Mouse (Mus musculus): ENCODE results near the gene Sez6l. TPM values are rescaled to one million over a fixed set of nuclear protein-coding genes. Genes with fewer than 3 reads are reported as not detected.
A peak's percentile ranks its signal among the peaks of the same experiment; 100 is the strongest.

The Sez6l gene
- polyA plus RNA-seq, 1 experiment from 2014 or later: 2.2 TPM

DNA sequence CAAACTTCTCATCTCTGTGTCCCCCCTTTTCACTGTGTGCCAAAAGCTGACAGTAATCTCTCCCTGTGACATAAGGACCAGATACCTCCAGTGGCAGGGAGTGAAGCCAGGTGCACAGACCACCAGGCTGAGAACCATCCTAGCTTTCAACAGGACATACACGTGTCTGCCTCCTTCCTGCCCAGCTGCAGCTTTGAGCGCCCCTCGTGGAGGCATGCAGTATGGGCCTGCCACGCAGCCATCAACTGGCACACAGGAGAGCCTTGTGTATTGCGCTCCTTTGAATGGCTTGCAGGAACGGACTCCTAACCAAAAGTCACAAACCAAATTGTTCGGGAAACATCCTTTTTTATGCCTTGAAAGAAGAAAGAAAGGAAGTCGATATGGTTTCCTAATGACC, 3.1 kb downstream of the Sez6l start:
- 0 out of 2 replicates have a peak, but pooled peaks have one; percentile 38 for ATAC-seq (ENCODE audit: insufficient read depth, low FRiP score)
- Histone ChIP-seq H3K27me3 (ENCODE audit: control insufficient read depth, insufficient read depth, low read length) (peaks cover 43% of the 10 kb centered on the region), H3K9me3 (replicated peaks; ENCODE audit: control insufficient read depth, low read length) (no peaks in the 10 kb centered on the region), H3K4me3 (replicated peaks; ENCODE audit: low read length) (no peak overlapping the region), H3K36me3 (ENCODE audit: control insufficient read depth, insufficient read depth, low read length) (no peaks in the 10 kb centered on the region), H3K4me2 (ENCODE audit: low read depth, low read length) (no peak overlapping the region), H3K9ac (ENCODE audit: low read length) (no peak overlapping the region), H3K27ac (ENCODE audit: low read length) (no peak overlapping the region), H3K4me1 (ENCODE audit: control insufficient read depth, insufficient read depth, low read length) (0 out of 2 replicates have a peak, but pooled peaks cover 6% of the 10 kb centered on the region)
- 13% methylated on average over 8 of the region's 8 CpGs for WGBS

DNA sequence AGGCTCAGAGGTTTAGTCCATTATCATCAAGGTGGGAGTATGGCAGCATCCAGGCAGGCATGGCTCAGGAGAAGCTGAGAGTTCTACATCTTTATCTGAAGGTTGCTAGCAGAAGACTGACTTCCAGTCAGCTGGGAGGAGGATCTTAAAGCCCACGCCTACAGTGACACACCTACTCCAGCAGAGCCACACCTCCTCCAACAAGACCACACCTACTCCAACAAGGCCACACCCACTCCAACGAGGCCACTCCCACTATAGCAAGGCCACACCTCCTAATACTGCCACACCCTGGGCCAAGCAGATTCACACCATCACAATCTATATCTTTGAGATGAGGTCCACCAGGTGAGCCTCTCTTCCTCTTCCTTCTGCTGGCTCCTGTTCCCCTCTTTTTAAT, 4.8 kb downstream of the Sez6l start:
- H3K27me3 ChIP-seq (ENCODE audit: control insufficient read depth, insufficient read depth, low read length): peaks cover 29% of the 10 kb centered on the region
- 53% methylated on average over 2 of the region's 2 CpGs for WGBS
- H3K27ac ChIP-seq (ENCODE audit: low read length): no peak overlapping the region

DNA sequence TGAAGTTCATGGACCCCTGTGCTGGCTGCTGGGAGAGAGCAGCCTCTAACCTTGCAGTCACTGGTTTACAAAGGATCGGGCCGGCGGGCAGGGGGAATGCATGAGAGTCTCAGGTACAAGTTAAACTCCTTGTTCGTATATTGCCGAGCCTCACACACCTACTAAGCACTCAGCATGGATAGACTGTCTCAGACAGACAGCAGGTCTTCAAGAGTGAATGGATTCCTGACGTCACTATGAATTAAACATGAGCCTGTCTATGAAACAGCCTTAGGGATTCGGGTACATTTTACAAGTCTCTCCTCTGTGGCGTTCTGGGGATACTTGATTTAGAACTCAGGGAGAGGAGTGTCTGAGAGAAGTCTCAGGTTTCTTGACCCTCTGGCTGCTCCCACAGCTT, 11.5 kb downstream of the Sez6l start:
- H3K27me3 ChIP-seq (ENCODE audit: control insufficient read depth, insufficient read depth, low read length): no peaks in the 10 kb centered on the region
- ATAC-seq (ENCODE audit: insufficient read depth, low FRiP score): no peak
- H3K9me3 ChIP-seq (replicated peaks; ENCODE audit: control insufficient read depth, low read length): no peaks in the 10 kb centered on the region
- no peaks in the 10 kb centered on the region for H3K4me1 ChIP-seq (ENCODE audit: control insufficient read depth, insufficient read depth, low read length)
- WGBS: 62% methylated on average over 8 of the region's 8 CpGs
- H3K4me3 ChIP-seq (replicated peaks; ENCODE audit: low read length): no peak overlapping the region
- no peak overlapping the region for H3K4me2 ChIP-seq (ENCODE audit: low read depth, low read length)
- H3K27ac ChIP-seq (ENCODE audit: low read length): no peak overlapping the region
- no peak overlapping the region for H3K9ac ChIP-seq (ENCODE audit: low read length)
- H3K36me3 ChIP-seq (ENCODE audit: control insufficient read depth, insufficient read depth, low read length): no peaks in the 10 kb centered on the region

More for the DNA sequence above, 4.8 kb downstream of the Sez6l start:
- no peak for ATAC-seq (ENCODE audit: insufficient read depth, low FRiP score)
- Histone ChIP-seq H3K4me2 (ENCODE audit: low read depth, low read length) (no peak overlapping the region), H3K36me3 (ENCODE audit: control insufficient read depth, insufficient read depth, low read length) (no peaks in the 10 kb centered on the region), H3K9me3 (replicated peaks; ENCODE audit: control insufficient read depth, low read length) (no peaks in the 10 kb centered on the region), H3K4me1 (ENCODE audit: control insufficient read depth, insufficient read depth, low read length) (0 out of 2 replicates have a peak, but pooled peaks cover 6% of the 10 kb centered on the region), H3K9ac (ENCODE audit: low read length) (no peak overlapping the region), H3K4me3 (replicated peaks; ENCODE audit: low read length) (no peak overlapping the region)

DNA sequence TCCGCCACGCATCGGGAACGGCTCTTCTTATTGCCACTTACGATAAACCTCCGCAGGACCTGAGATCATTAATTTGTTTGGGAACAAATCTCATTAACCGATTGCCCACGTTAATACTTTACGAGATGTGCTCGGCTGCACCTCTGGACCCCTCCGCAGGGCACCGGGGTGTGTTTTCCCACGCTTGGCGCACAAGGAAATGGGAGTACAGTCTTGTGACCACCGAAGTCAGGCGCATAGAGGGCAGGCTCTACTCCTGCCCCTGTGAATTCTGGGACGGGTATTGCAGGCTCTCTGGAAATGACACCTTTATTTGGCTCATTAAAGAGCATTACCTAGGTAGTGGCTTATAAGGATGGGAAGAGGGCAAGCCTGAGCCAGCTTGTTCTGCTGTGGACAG, 11.9 kb downstream of the Sez6l start:
- Histone ChIP-seq H3K4me2 (ENCODE audit: low read depth, low read length) (no peak overlapping the region), H3K27ac (ENCODE audit: low read length) (no peak overlapping the region), H3K27me3 (ENCODE audit: control insufficient read depth, insufficient read depth, low read length) (no peaks in the 10 kb centered on the region), H3K4me1 (ENCODE audit: control insufficient read depth, insufficient read depth, low read length) (no peaks in the 10 kb centered on the region), H3K9ac (ENCODE audit: low read length) (no peak overlapping the region), H3K36me3 (ENCODE audit: control insufficient read depth, insufficient read depth, low read length) (no peaks in the 10 kb centered on the region), H3K9me3 (replicated peaks; ENCODE audit: control insufficient read depth, low read length) (no peaks in the 10 kb centered on the region), H3K4me3 (replicated peaks; ENCODE audit: low read length) (no peak overlapping the region)
- 92% methylated on average over 17 of the region's 17 CpGs for WGBS
- ATAC-seq (ENCODE audit: insufficient read depth, low FRiP score): no peak

DNA sequence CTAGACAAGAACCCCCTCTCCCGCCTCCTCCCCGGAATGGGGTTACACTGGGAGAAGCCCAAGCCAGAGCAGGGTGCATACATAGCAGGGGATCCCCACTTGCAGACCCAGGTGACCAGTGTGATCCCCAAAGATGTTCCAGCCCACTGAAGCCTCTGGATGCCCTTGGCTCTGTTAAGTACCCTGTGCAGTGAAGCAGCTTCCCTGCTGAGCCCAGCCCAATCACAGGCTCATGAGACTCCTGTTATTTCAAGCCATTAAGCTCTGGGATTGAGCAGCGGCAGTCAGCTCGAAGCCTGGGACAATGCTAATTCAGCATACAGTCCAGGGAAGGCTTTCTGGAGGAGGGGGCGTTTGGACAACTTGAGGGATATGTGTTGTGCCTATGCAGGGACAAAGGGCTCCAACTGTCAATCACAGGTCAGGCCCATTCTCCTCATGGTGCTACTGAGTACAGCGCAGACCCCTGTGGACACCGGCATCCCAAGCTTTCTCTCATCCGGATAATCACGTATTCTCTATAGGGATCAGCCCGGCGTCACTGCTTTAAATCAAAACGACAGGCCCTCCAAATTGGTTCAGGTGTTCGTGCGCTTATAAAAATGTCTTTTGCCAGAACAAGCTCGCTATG, 16.0 kb downstream of the Sez6l start:
- ATAC-seq (ENCODE audit: insufficient read depth, low FRiP score): no peak
- no peaks in the 10 kb centered on the region for H3K4me1 ChIP-seq (ENCODE audit: control insufficient read depth, insufficient read depth, low read length)
- no peaks in the 10 kb centered on the region for H3K27me3 ChIP-seq (ENCODE audit: control insufficient read depth, insufficient read depth, low read length)
- H3K36me3 ChIP-seq (ENCODE audit: control insufficient read depth, insufficient read depth, low read length): no peaks in the 10 kb centered on the region
- no peaks in the 10 kb centered on the region for H3K9me3 ChIP-seq (replicated peaks; ENCODE audit: control insufficient read depth, low read length)
- 64% methylated on average over 15 of the region's 15 CpGs for WGBS
- no peak overlapping the region for H3K4me3 ChIP-seq (replicated peaks; ENCODE audit: low read length)
- H3K9ac ChIP-seq (ENCODE audit: low read length): no peak overlapping the region
- H3K4me2 ChIP-seq (ENCODE audit: low read depth, low read length): no peak overlapping the region
- no peak overlapping the region for H3K27ac ChIP-seq (ENCODE audit: low read length)

DNA sequence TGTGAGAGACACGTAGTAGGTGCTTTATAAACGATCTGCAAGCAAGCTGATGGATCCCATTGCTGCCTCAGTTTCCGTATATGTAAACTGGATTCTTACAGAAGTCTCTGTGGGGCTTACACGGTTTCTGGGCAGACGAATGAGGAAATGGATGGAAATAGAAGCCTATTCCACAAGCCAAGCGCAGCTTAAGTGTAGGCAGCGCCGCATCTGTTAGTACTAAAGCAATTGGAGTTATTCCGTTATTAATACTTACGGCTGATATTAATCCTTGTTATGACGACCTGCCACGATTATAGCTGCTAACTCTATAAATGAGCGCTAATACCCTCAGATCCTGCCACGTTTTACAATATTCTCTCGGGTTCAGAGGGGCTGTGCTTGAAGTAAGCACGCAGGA, 16.8 kb downstream of the Sez6l start:
- no peaks in the 10 kb centered on the region for H3K36me3 ChIP-seq (ENCODE audit: control insufficient read depth, insufficient read depth, low read length)
- H3K9ac ChIP-seq (ENCODE audit: low read length): no peak overlapping the region
- 63% methylated on average over 16 of the region's 16 CpGs for WGBS
- no peak overlapping the region for H3K27ac ChIP-seq (ENCODE audit: low read length)
- H3K4me3 ChIP-seq (replicated peaks; ENCODE audit: low read length): no peak overlapping the region
- no peaks in the 10 kb centered on the region for H3K27me3 ChIP-seq (ENCODE audit: control insufficient read depth, insufficient read depth, low read length)
- H3K4me1 ChIP-seq (ENCODE audit: control insufficient read depth, insufficient read depth, low read length): no peaks in the 10 kb centered on the region
- H3K9me3 ChIP-seq (replicated peaks; ENCODE audit: control insufficient read depth, low read length): no peaks in the 10 kb centered on the region
- H3K4me2 ChIP-seq (ENCODE audit: low read depth, low read length): no peak overlapping the region
- ATAC-seq (ENCODE audit: insufficient read depth, low FRiP score): no peak

DNA sequence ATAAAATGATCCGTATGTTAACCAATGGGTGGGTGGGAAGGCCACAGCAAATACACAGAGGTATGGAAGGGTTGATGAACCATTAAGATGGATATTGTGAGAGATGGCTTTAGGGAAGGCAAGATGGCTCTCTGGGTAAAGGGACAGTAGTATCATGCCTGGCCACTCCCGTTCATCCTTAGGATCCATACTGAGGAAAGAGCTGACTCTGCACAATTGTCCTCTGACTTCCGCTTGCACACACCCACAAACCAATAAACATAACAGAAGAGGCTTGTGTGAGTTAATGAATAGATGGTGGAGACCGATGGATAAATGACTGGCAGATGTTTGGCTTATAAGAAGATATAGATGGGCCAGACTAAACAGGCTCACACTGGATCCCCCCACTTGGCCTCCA, 19.6 kb downstream of the Sez6l start:
- no peaks in the 10 kb centered on the region for H3K36me3 ChIP-seq (ENCODE audit: control insufficient read depth, insufficient read depth, low read length)
- H3K4me1 ChIP-seq (ENCODE audit: control insufficient read depth, insufficient read depth, low read length): no peaks in the 10 kb centered on the region
- no peak overlapping the region for H3K27ac ChIP-seq (ENCODE audit: low read length)
- no peak overlapping the region for H3K9ac ChIP-seq (ENCODE audit: low read length)
- H3K4me2 ChIP-seq (ENCODE audit: low read depth, low read length): no peak overlapping the region
- H3K4me3 ChIP-seq (replicated peaks; ENCODE audit: low read length): no peak overlapping the region
- no peak for ATAC-seq (ENCODE audit: insufficient read depth, low FRiP score)
- H3K9me3 ChIP-seq (replicated peaks; ENCODE audit: control insufficient read depth, low read length): no peaks in the 10 kb centered on the region
- WGBS: 71% methylated on average over 4 of the region's 4 CpGs
- no peaks in the 10 kb centered on the region for H3K27me3 ChIP-seq (ENCODE audit: control insufficient read depth, insufficient read depth, low read length)

DNA sequence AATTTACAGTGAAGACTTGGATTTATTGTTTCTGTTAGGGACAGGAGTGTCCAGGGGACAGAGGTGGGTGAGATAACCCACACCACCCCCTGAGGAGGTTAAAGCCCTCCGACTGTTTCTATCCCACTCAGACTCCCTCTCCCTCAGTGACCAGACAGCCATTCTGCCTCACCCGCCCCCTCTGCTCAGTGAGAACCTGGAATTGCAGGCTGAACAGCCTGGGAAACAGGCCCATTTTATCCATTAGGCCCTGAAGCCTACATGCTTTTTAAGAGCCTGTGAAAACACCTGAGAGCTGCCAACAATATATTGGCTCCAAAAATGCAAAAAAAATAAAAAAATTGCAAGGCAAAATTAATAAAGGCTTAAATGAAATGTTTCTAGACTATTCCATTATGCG, 20.3 kb downstream of the Sez6l start:
- Histone ChIP-seq H3K4me2 (ENCODE audit: low read depth, low read length) (no peak overlapping the region), H3K36me3 (ENCODE audit: control insufficient read depth, insufficient read depth, low read length) (no peaks in the 10 kb centered on the region), H3K9me3 (replicated peaks; ENCODE audit: control insufficient read depth, low read length) (no peaks in the 10 kb centered on the region), H3K4me1 (ENCODE audit: control insufficient read depth, insufficient read depth, low read length) (no peaks in the 10 kb centered on the region), H3K27ac (ENCODE audit: low read length) (no peak overlapping the region), H3K9ac (ENCODE audit: low read length) (no peak overlapping the region), H3K27me3 (ENCODE audit: control insufficient read depth, insufficient read depth, low read length) (no peaks in the 10 kb centered on the region), H3K4me3 (replicated peaks; ENCODE audit: low read length) (no peak overlapping the region)
- 68% methylated on average over 3 of the region's 3 CpGs for WGBS
- ATAC-seq (ENCODE audit: insufficient read depth, low FRiP score): no peak

DNA sequence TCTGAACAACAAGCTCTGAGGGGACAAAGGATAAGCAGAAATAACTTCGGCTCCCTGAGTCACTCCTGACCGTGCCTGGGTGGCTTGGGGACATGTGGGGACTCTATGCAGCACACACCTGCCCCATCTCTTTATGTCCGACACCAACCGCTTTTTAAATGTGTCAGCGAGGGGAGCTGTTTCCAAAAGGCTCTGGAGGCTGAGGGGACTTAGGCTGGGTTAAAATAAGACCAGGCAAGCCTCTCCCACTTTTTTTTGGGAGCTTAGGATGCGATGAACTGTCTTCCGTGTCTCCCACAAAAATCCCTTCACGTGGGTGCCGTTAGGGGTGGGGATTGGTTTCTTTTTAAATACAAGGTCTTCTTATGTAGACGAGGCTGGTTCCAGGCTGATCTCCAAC, 22.5 kb downstream of the Sez6l start:
- Histone ChIP-seq H3K4me1 (ENCODE audit: control insufficient read depth, insufficient read depth, low read length) (no peaks in the 10 kb centered on the region), H3K9ac (ENCODE audit: low read length) (no peak overlapping the region), H3K4me3 (replicated peaks; ENCODE audit: low read length) (no peak overlapping the region), H3K27me3 (ENCODE audit: control insufficient read depth, insufficient read depth, low read length) (no peaks in the 10 kb centered on the region), H3K9me3 (replicated peaks; ENCODE audit: control insufficient read depth, low read length) (no peaks in the 10 kb centered on the region), H3K27ac (ENCODE audit: low read length) (no peak overlapping the region), H3K4me2 (ENCODE audit: low read depth, low read length) (no peak overlapping the region), H3K36me3 (ENCODE audit: control insufficient read depth, insufficient read depth, low read length) (no peaks in the 10 kb centered on the region)
- ATAC-seq (ENCODE audit: insufficient read depth, low FRiP score): no peak
- WGBS: 69% methylated on average over 10 of the region's 10 CpGs
